Mouse (Mus musculus) neural tube, embryonic 13.5 days (tissue): Measurements from ENCODE around the gene Grb2. TPM values are rescaled to one million over a fixed set of nuclear protein-coding genes. Genes with fewer than 3 reads are reported as not detected.

Experiments used
- ATAC-seq: fragments of 200-750 bp; cut with Nextera tagmentation; 2 replicates; pipeline ENCODE4 v1.8.0; 2017; ENCODE audit warnings: low read depth, mild to moderate bottlenecking, moderate TSS enrichment, moderate library complexity
- H3K27ac ChIP-seq: fragments of 300-500 bp; sonication (generic); replicated peaks from 2 replicates; pipeline ENCODE4 v1.5.1; 2015; ENCODE audit warnings: moderate library complexity, mild to moderate bottlenecking, inconsistent platforms
- H3K27me3 ChIP-seq: fragments of 300-500 bp; sonication (generic); 2 replicates; pipeline ENCODE4 v1.6.1; 2015; ENCODE audit warnings: mild to moderate bottlenecking, inconsistent platforms
- H3K36me3 ChIP-seq: fragments of 300-500 bp; sonication (generic); 2 replicates; pipeline ENCODE4 v1.6.1; 2015; ENCODE audit warnings: mild to moderate bottlenecking, inconsistent platforms
- H3K4me1 ChIP-seq: fragments of 300-500 bp; sonication (generic); replicated peaks from 2 replicates; pipeline ENCODE4 v1.6.1; 2015; ENCODE audit warnings: inconsistent platforms
- H3K4me2 ChIP-seq: fragments of 300-500 bp; sonication (generic); 2 replicates; pipeline ENCODE4 v1.6.1; 2015; ENCODE audit warnings: inconsistent platforms, mild to moderate bottlenecking, moderate library complexity
- H3K4me3 ChIP-seq: fragments of 300-500 bp; sonication (generic); 2 replicates; pipeline ENCODE4 v1.5.1; 2015; ENCODE audit warnings: mild to moderate bottlenecking, inconsistent platforms
- H3K9ac ChIP-seq: fragments of 300-500 bp; sonication (generic); 2 replicates; pipeline ENCODE4 v1.6.1; 2015; ENCODE audit warnings: moderate library complexity, mild to moderate bottlenecking, inconsistent platforms
- H3K9me3 ChIP-seq: fragments of 300-500 bp; sonication (generic); 2 replicates; pipeline ENCODE4 v1.6.1; 2016; ENCODE audit warnings: inconsistent platforms
- WGBS: fragments of 180-500 bp; shearing (Covaris S2); methylation state at CpG from one replicate; pipeline ENCODE4 v1.1.7; 2015; 5-methylcytosine and 5-hydroxymethylcytosine counted together
- polyA plus RNA-seq: library from polyadenylated mRNA; unstranded; fragments of >200 nt; fragmentation: Nextera tagmentation; extraction: Ambion mirVana; gene quantifications from 2 replicates; pipeline ENCODE4 v1.2.1, GENCODE M21; 2015

Gene Grb2
- polyA plus RNA-seq, 1 experiment from 2014 or later, result 189 TPM

DNA sequence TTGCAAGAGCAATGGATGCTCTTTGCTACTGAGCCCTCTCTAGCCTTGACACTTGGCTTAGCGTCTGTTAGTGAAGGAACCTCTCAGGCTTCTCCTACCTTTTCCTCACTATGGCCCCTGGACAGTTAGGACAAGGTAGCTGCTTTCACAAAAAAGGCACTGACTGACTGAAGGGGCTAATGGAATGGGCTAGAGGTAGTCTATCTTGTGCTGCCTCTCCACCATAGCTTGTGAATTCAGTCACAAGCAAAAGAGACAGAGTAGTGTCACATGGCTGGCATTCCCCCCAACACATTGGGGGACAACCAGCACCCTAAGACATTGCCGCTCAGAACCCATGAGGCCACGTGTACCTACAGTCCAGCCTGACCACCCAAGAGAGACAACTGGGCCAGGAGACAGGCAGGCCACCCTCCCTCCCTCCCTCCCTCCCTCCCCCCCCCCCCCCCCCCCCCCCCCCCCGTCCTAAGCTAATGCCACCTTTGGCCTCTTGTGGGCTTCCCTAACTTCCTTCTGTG lies 68.0 kb downstream of the Grb2 start:
- Histone ChIP-seq H3K27me3 (no peaks in the 10 kb centered on the region), H3K9me3 (no peaks in the 10 kb centered on the region), H3K4me2 (no peak overlapping the region), H3K4me3 (no peak overlapping the region), H3K4me1 (no peaks in the 10 kb centered on the region), H3K27ac (no peak overlapping the region), H3K36me3 (peaks cover 24% of the 10 kb centered on the region), H3K9ac (no peak overlapping the region)
- no peak for ATAC-seq
- 88% methylated on average over 3 of the region's 4 CpGs for WGBS

DNA sequence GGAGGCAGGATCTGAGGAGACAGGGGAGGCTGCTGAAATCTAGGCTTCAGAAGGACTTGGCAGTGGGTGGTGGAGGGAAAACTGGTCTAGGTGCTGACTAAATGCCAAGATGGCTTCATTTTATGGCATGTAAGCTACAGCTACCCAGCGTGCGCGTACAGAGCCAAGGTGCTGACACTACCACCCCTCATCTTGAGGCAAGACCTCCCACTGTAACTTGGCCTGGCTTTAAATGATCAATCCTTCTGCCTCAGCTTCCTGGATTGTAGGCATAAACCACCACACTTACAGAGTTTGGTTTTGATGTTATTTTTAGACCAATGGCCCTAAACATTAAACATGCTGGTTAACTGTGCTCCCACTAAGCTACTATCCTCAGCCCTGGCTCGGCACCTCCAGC lies 68.9 kb downstream of the Grb2 start:
- Histone ChIP-seq H3K36me3 (peaks cover 16% of the 10 kb centered on the region), H3K9me3 (no peaks in the 10 kb centered on the region), H3K27me3 (no peaks in the 10 kb centered on the region), H3K4me3 (no peak overlapping the region), H3K4me1 (no peaks in the 10 kb centered on the region), H3K4me2 (no peak overlapping the region), H3K27ac (no peak overlapping the region), H3K9ac (no peak overlapping the region)
- 89% methylated on average over 4 of the region's 4 CpGs for WGBS
- no peak for ATAC-seq

DNA sequence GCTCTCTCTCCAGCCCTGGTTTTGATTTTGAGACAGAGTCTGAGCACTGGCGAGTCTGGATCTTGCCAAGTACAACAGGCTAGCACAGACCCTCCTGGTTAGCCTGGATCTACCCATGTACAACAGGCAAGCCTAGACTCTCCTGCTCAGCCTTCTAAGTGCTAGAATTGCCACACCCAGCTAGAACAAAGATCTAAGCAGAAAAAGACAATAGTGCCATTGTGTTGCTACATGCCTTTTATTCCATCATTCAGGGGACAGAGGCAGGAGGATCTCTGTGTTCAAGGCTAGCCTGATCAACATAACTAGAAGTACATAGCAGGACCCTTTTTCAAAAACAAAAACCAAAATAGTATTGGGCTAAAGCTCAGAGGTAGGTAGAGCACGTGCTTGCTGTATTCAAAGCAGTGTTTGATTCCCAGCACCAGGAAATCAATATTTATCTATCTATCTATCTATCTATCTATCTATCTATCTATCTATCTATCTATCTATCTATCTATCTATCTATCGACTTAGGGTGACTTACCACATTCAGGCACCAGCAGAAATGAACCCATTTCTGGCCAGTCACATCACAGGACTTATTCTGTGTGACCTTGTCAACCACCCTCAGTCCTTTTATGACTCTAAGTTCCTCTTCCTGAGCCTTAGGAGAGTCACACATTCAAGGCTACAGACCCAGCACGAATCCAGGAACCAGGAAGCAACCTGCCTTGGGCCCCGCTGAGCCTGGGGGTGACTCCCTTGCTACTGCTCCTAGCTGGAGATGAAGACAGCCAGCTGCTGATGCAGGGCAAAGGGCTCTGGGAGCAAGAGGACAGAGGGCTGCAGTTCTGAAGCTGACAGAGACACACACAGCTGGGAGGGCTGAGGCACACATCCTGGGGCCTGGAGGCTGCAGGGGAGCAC lies 69.6 kb downstream of the Grb2 start:
- Histone ChIP-seq H3K4me2 (no peak overlapping the region), H3K27ac (no peak overlapping the region), H3K9ac (no peak overlapping the region), H3K4me1 (no peaks in the 10 kb centered on the region), H3K4me3 (no peak overlapping the region), H3K36me3 (peaks cover 11% of the 10 kb centered on the region), H3K9me3 (no peaks in the 10 kb centered on the region), H3K27me3 (no peaks in the 10 kb centered on the region)
- ATAC-seq, result no peak
- 83% methylated on average over 5 of the region's 5 CpGs for WGBS

DNA sequence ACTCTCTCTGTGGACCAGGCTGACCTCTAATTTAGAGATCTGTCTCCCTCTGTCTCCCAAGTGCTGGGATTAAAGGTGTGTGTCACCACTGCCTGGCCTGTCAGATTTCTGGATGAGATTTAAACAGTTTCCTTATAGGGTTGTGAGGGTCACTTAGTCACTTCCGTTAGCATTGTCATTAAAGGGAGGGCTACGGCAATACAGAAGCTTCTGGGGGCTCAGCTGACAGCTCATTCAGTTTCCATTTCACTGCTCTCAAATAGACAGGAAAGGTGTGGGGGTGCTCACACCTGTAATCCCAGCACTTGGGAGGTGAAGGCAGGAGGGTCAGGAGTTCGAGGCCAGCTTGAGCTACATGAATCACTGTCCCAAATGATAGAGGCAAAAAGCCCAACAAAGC lies 71.4 kb downstream of the Grb2 start:
- Histone ChIP-seq H3K27ac (no peak overlapping the region), H3K4me2 (no peak overlapping the region), H3K27me3 (no peaks in the 10 kb centered on the region), H3K9ac (no peak overlapping the region), H3K4me1 (no peaks in the 10 kb centered on the region), H3K9me3 (no peaks in the 10 kb centered on the region), H3K36me3 (no peaks in the 10 kb centered on the region), H3K4me3 (no peak overlapping the region)
- 81% methylated on average over 3 of the region's 3 CpGs for WGBS
- no peak for ATAC-seq

DNA sequence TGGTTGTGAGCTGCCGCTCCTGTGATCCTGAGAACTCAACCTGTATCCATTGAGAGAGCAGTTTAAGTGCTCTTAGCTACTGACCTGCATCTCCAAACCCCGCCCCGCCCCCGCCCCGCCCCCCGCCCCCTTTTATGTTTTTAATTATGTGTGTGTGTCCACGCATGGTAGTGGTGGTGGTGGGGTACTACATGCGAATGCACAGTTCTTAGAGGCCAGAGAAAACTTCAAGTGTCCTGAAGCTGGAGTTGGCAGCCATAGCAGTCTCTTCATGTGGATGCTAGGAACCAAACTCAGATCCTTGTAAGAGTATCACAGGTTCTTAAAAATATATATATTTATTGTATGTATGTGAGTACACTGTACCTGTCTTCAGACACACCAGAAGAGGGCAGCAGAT lies 72.9 kb downstream of the Grb2 start:
- no peak for ATAC-seq
- Histone ChIP-seq H3K4me3 (no peak overlapping the region), H3K9me3 (no peaks in the 10 kb centered on the region), H3K4me2 (no peak overlapping the region), H3K27me3 (no peaks in the 10 kb centered on the region), H3K36me3 (no peaks in the 10 kb centered on the region), H3K9ac (no peak overlapping the region), H3K4me1 (no peaks in the 10 kb centered on the region), H3K27ac (no peak overlapping the region)
- 67% methylated on average over 8 of the region's 8 CpGs for WGBS

DNA sequence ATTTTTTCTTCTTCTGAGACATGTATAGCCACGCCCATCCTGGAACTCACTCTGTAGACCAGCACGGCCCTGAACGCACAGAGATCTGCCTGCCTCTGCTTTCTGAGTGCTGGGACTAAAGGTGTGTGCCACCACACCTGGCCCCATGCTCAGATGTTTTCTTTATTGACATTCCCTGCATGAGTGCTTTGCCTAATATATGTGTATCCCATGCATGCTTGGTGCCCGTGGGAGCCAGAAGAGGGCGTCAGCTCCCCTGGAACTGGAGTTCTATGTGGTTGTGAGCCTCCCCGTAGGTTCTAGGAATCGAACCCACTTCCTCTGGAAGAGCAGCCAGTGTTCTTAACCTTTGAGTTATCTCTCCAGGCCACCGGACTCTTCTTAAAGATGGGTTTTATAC lies 73.4 kb downstream of the Grb2 start:
- H3K36me3 ChIP-seq, result no peaks in the 10 kb centered on the region
- H3K4me2 ChIP-seq, result no peak overlapping the region
- no peaks in the 10 kb centered on the region for H3K4me1 ChIP-seq
- WGBS, result 88% methylated on average over 8 of the region's 8 CpGs
- no peak for ATAC-seq
- H3K4me3 ChIP-seq, result no peak overlapping the region
- H3K27me3 ChIP-seq, result no peaks in the 10 kb centered on the region
- no peak overlapping the region for H3K27ac ChIP-seq
- H3K9ac ChIP-seq, result no peak overlapping the region
- no peaks in the 10 kb centered on the region for H3K9me3 ChIP-seq

DNA sequence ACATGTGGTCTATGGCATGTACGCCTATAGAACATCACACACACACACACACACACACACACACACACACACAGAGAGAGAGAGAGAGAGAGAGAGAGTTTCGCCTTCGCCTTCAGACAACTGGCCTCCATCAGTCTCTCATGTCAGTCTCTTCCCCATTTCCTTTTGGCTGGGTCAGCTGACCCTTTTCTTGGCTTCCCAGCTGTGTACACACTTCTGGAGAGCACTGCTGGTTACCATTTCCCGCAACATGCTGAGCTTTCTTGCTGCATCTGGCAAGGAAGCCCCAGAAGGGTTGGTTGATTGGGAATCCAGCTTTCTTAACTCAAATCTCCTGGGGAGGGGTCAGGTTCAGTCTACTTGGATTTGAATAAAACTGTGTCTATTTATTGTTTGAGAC lies 74.3 kb downstream of the Grb2 start:
- Histone ChIP-seq H3K9ac (no peak overlapping the region), H3K27ac (no peak overlapping the region), H3K4me3 (no peak overlapping the region), H3K4me1 (no peaks in the 10 kb centered on the region), H3K9me3 (no peaks in the 10 kb centered on the region), H3K4me2 (no peak overlapping the region), H3K36me3 (no peaks in the 10 kb centered on the region), H3K27me3 (no peaks in the 10 kb centered on the region)
- ATAC-seq, result no peak
- 67% methylated on average over 3 of the region's 4 CpGs for WGBS

DNA sequence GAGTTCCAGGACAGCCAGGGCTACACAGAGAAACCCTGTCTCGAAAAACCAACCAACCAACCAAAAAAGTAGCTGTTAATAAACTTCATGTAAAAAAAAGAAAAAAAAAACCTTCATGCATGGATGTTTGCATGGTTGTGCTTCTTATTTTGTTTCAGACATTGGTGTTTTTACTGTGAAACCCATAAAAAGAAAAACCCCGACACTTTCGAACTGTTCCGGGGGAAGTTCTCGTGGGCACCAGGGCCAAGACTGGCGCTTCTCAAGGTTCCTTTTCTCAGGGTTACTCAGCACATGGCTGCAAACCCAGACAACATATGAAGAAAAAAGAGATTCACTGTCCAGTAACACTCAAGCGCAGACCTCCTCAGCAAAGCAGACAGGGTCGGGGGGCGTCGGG lies 75.5 kb downstream of the Grb2 start:
- no peaks in the 10 kb centered on the region for H3K36me3 ChIP-seq
- H3K4me2 ChIP-seq, result no peak overlapping the region
- no peak overlapping the region for H3K9ac ChIP-seq
- no peak overlapping the region for H3K4me3 ChIP-seq
- H3K9me3 ChIP-seq, result no peaks in the 10 kb centered on the region
- H3K27ac ChIP-seq, result no peak overlapping the region
- H3K27me3 ChIP-seq, result no peaks in the 10 kb centered on the region
- WGBS, result 88% methylated on average over 10 of the region's 10 CpGs
- 0 out of 2 replicates have a peak, but pooled peaks cover 4% of the 10 kb centered on the region for H3K4me1 ChIP-seq
- ATAC-seq, result no peak

DNA sequence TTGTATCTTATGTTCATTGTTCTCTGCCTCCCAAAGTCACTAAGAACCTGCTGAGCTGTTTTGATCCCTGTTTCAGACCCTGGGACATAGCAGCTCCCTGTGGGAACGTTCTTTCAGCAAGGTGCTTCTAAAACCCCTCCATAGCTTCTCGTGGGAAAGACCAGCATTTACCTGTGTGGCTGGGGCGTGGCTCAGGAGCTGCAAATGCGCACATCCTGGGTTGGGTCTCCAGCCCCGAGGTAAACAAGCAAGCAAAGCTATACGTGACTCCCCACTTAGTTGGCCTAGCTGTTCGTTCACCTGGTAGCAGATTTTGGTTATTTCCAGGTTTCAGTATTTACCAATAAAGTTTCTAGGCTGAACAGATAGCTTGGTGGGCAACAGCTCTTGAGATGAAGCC lies 76.2 kb downstream of the Grb2 start:
- Histone ChIP-seq H3K9me3 (no peaks in the 10 kb centered on the region), H3K4me2 (no peak overlapping the region), H3K27me3 (no peaks in the 10 kb centered on the region), H3K27ac (no peak overlapping the region), H3K36me3 (no peaks in the 10 kb centered on the region), H3K4me1 (peaks cover 9% of the 10 kb centered on the region), H3K4me3 (no peak overlapping the region), H3K9ac (no peak overlapping the region)
- 83% methylated on average over 7 of the region's 7 CpGs for WGBS
- no peak for ATAC-seq

DNA sequence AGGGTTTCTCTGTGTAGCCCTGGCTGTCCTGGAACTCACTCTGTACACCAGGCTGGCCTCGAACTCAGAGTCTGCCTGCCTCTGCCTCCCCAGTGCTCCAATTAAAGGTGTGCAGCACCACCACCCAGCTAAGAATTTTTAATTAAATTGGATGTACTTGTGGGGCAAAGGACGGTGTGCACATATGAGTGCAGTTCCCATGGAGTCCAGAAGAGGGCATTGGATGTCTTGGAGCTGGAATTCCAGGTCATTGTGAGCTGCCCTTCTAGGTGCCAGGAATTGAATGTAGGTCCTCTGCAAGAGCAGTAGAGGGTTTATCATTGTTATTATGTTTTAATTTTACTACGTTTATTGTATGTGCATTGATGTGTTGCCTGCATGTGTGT lies 76.9 kb downstream of the Grb2 start:
- Histone ChIP-seq H3K9ac (no peak overlapping the region), H3K4me1 (peaks cover 16% of the 10 kb centered on the region), H3K36me3 (no peaks in the 10 kb centered on the region), H3K27me3 (no peaks in the 10 kb centered on the region), H3K4me2 (no peak overlapping the region), H3K4me3 (no peak overlapping the region), H3K9me3 (no peaks in the 10 kb centered on the region), H3K27ac (no peak overlapping the region)
- ATAC-seq, result no peak
- 13% methylated on average over 3 of the region's 3 CpGs for WGBS

DNA sequence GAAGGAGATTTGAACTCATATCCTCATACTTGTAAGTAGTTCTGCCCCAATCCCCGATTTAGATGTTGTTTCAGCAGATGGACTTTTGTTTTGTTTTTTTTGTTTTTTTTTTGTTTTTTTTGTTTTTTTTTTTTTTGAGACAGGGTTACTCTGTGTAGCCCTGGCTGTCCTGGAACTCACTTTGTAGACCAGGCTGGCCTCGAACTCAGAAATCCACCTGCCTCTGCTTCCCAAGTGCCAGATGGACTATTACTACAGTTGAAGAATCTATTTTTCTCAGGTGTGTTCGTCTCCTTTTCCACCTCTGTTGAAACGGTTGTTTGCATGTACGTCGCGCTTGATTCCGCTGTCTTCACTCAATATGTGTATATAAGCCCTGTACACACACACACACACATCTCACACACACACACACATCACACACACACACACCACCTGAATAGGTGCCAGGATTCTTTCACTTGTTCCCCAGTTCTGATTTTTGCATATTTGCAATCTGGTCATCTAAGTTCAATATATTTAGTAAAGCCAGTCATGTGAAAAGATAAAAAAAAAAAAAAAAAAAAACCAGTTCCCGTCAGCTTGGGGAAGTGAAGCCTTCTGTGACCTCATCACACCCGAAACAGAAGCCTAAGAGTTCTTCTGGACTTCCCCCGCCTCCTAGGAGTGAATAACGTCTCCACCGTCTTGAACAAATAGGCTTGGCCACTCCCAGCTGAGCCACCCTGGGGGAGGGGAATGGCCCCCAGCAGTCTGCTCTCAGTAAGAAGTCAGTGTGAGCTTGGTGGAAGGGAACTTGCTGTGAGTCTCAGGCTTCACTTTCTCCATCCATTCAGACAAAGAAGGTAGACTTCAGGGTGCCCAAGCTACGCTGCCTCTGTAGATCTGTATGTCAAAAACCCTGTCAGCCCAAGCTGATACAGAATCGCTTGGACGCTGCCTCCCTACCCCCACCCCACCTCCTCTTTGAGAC lies 77.6 kb downstream of the Grb2 start:
- no peak for ATAC-seq
- no peak overlapping the region for H3K4me3 ChIP-seq

More for the DNA sequence above, 77.6 kb downstream of the Grb2 start:
- Histone ChIP-seq H3K36me3 (no peaks in the 10 kb centered on the region), H3K9ac (no peak overlapping the region), H3K27ac (no peak overlapping the region), H3K4me2 (no peak overlapping the region), H3K9me3 (no peaks in the 10 kb centered on the region), H3K4me1 (peaks cover 21% of the 10 kb centered on the region), H3K27me3 (no peaks in the 10 kb centered on the region)
- 53% methylated on average over 16 of the region's 16 CpGs for WGBS
